Comparison of ENCODE assay signal across 15 mouse cellular contexts in genomic region chr8:87688348-87688747, GRCm38 (mm10).
DNase-seq lines count a peak whose midpoint lies in the region; ATAC-seq lines count a peak whose summit lies in the region.
"Had no signal": no experiment of that assay in that cellular context is flagged by ENCODE, and none has a peak within 500 bp of the region (broad histone marks: within the 10 kb centered on the region; RNA-seq: fewer than 3 reads in every experiment).

No protein-coding gene starts in this region.

- no peak overlapping the region for H3K4me2 ChIP-seq in hindbrain, embryonic 16.5 days (ENCODE audit: low read length)
- H3K4me2 ChIP-seq in hindbrain, embryonic 13.5 days = no peak overlapping the region
- H3K4me2 ChIP-seq in midbrain, embryonic 12.5 days (replicated peaks) = no peak overlapping the region
- H3K4me2 ChIP-seq: heart, embryonic 11.5 days; kidney, embryonic 15.5 days; neural tube, embryonic 12.5 days had no signal

- no peak for DNase-seq in hindbrain, embryonic 10.5 days (ENCODE audit: low spot score)
- no peak for DNase-seq in thymus, postnatal 25 days
- no peak for DNase-seq in right cerebral cortex, postnatal 10 days (ENCODE audit: low spot score in 2 of 2)
- DNase-seq in gastrocnemius, postnatal 36 days = no peak
- DNase-seq: adrenal gland, adult 8-10 months; heart, postnatal 10 days; thymus, postnatal 14 days had no signal

- H3K9me3 ChIP-seq in hindbrain, embryonic 10.5 days = no peaks in the 10 kb centered on the region
- no peaks in the 10 kb centered on the region for H3K9me3 ChIP-seq in hindbrain, embryonic 16.5 days (ENCODE audit: control insufficient read depth, low read length)
- H3K9me3 ChIP-seq in hindbrain, embryonic 13.5 days = no peaks in the 10 kb centered on the region
- no peaks in the 10 kb centered on the region for H3K9me3 ChIP-seq in midbrain, embryonic 12.5 days
- H3K9me3 ChIP-seq: kidney, embryonic 15.5 days; neural tube, embryonic 12.5 days had no signal

- WGBS in hindbrain, embryonic 10.5 days = 64% methylated on average over 4 of the region's 4 CpGs
- 40% methylated on average over 4 of the region's 4 CpGs for WGBS in hindbrain, embryonic 16.5 days
- 43% methylated on average over 4 of the region's 4 CpGs for WGBS in hindbrain, embryonic 13.5 days
- 24% methylated on average over 4 of the region's 4 CpGs for WGBS in midbrain, embryonic 12.5 days

- no peak overlapping the region for H3K4me3 ChIP-seq in hindbrain, embryonic 10.5 days
- H3K4me3 ChIP-seq in hindbrain, embryonic 16.5 days (ENCODE audit: low read length) = no peak overlapping the region
- H3K4me3 ChIP-seq in hindbrain, embryonic 13.5 days = no peak overlapping the region
- H3K4me3 ChIP-seq in midbrain, embryonic 12.5 days = no peak overlapping the region
- H3K4me3 ChIP-seq: kidney, embryonic 15.5 days; neural tube, embryonic 12.5 days had no signal

- no peak for ATAC-seq in hindbrain, embryonic 16.5 days
- ATAC-seq in hindbrain, embryonic 13.5 days (ENCODE audit: low FRiP score) = no peak
- no peak for ATAC-seq in midbrain, embryonic 12.5 days (ENCODE audit: low FRiP score, low read depth)

- no peaks in the 10 kb centered on the region for H3K27me3 ChIP-seq in hindbrain, embryonic 10.5 days (ENCODE audit: insufficient read depth, poor library complexity, severe bottlenecking)
- no peaks in the 10 kb centered on the region for H3K27me3 ChIP-seq in hindbrain, embryonic 16.5 days (replicated peaks; ENCODE audit: control insufficient read depth, insufficient read depth, low read length)
- no peaks in the 10 kb centered on the region for H3K27me3 ChIP-seq in hindbrain, embryonic 13.5 days
- H3K27me3 ChIP-seq in midbrain, embryonic 12.5 days = no peaks in the 10 kb centered on the region
- H3K27me3 ChIP-seq: neural tube, embryonic 12.5 days had no signal

- H3K4me1 ChIP-seq in hindbrain, embryonic 10.5 days (replicated peaks) = peaks cover 94% of the 10 kb centered on the region
- peaks cover 65% of the 10 kb centered on the region for H3K4me1 ChIP-seq in hindbrain, embryonic 16.5 days (ENCODE audit: control insufficient read depth, insufficient read depth, low read depth, low read length)
- peaks cover 90% of the 10 kb centered on the region for H3K4me1 ChIP-seq in hindbrain, embryonic 13.5 days (replicated peaks)
- peaks cover 87% of the 10 kb centered on the region for H3K4me1 ChIP-seq in midbrain, embryonic 12.5 days

- intact Hi-C loops in gastrocnemius, postnatal 36 days (cut with DNase I) = no loop called here

- H3K9ac ChIP-seq in hindbrain, embryonic 16.5 days (ENCODE audit: low read depth, low read length) = no peak overlapping the region
- no peak overlapping the region for H3K9ac ChIP-seq in hindbrain, embryonic 13.5 days
- no peak overlapping the region for H3K9ac ChIP-seq in midbrain, embryonic 12.5 days (replicated peaks)
- H3K9ac ChIP-seq: kidney, embryonic 15.5 days; liver, embryonic 14.5 days; neural tube, embryonic 12.5 days had no signal

- H3K27ac ChIP-seq in hindbrain, embryonic 10.5 days = peak overlapping the region; percentile 89
- no peak overlapping the region; the same call in 1 of the 2 replicates for H3K27ac ChIP-seq in hindbrain, embryonic 16.5 days (ENCODE audit: low read depth, low read length)
- peak overlapping the region; percentile 95 for H3K27ac ChIP-seq in hindbrain, embryonic 13.5 days
- peak overlapping the region; percentile 92 for H3K27ac ChIP-seq in midbrain, embryonic 12.5 days (replicated peaks)
- H3K27ac ChIP-seq: kidney, embryonic 15.5 days; liver, embryonic 14.5 days; macrophage had no signal

- peaks cover 45% of the 10 kb centered on the region for H3K36me3 ChIP-seq in hindbrain, embryonic 10.5 days
- H3K36me3 ChIP-seq in hindbrain, embryonic 16.5 days (ENCODE audit: control insufficient read depth, insufficient read depth, low read length) = no peaks in the 10 kb centered on the region
- H3K36me3 ChIP-seq in hindbrain, embryonic 13.5 days = 0 out of 2 replicates have a peak, but pooled peaks cover 7% of the 10 kb centered on the region
- peaks cover 31% of the 10 kb centered on the region for H3K36me3 ChIP-seq in midbrain, embryonic 12.5 days
